Mouse (Mus musculus): ENCODE measurements around the gene Slc25a28. TPM values are rescaled to one million over a fixed set of nuclear protein-coding genes. Genes with fewer than 3 reads are reported as not detected.

Slc25a28 gene
- total RNA-seq, 1 experiment from 2014 or later = 89.6 TPM

GRCm38 (mm10) chr19:43614341-43615073, 60.2 kb downstream of the Slc25a28 start:
- ATAC-seq (ENCODE audit: extremely low read depth, insufficient number of reproducible peaks, low FRiP score, poor library complexity, severe bottlenecking) = no peak

Other genes with a start within 250 kb of the Slc25a28 start
- not detected in 2 replicates for gene Cnnm1, start 234.4 kb downstream of the Slc25a28 start, total RNA-seq (2017)
- gene Got1, start 150.3 kb downstream of the Slc25a28 start, total RNA-seq (2017) = 16.6 and 17.7 TPM in 2 replicates
- not detected in 2 replicates for gene Nkx2-3, start 62.6 kb downstream of the Slc25a28 start, total RNA-seq (2017)
- gene Entpd7, start 14.8 kb upstream of the Slc25a28 start, total RNA-seq (2017) = 5.1 and 10.2 TPM in 2 replicates
- gene Cutc, start 78.1 kb upstream of the Slc25a28 start, total RNA-seq (2017) = 16.6 and 17.1 TPM in 2 replicates
- 12.1 and 14.7 TPM in 2 replicates for gene Cox15, start 78.1 kb upstream of the Slc25a28 start, total RNA-seq (2017)
- 0.74 and 1.7 TPM in 2 replicates for gene Abcc2, start 107.3 kb upstream of the Slc25a28 start, total RNA-seq (2017)

Data from neutrophil, adult 5-6 weeks (primary cell).